Mouse (Mus musculus) MN1 (cell line): Measurements from ENCODE around the gene Tusc1.

Experiments used
- DNase-seq: peaks from one replicate; pipeline ENCODE4 v3.0.0-alpha.2; 2016; ENCODE audit warnings: low spot score

Gene Tusc1

DNA sequence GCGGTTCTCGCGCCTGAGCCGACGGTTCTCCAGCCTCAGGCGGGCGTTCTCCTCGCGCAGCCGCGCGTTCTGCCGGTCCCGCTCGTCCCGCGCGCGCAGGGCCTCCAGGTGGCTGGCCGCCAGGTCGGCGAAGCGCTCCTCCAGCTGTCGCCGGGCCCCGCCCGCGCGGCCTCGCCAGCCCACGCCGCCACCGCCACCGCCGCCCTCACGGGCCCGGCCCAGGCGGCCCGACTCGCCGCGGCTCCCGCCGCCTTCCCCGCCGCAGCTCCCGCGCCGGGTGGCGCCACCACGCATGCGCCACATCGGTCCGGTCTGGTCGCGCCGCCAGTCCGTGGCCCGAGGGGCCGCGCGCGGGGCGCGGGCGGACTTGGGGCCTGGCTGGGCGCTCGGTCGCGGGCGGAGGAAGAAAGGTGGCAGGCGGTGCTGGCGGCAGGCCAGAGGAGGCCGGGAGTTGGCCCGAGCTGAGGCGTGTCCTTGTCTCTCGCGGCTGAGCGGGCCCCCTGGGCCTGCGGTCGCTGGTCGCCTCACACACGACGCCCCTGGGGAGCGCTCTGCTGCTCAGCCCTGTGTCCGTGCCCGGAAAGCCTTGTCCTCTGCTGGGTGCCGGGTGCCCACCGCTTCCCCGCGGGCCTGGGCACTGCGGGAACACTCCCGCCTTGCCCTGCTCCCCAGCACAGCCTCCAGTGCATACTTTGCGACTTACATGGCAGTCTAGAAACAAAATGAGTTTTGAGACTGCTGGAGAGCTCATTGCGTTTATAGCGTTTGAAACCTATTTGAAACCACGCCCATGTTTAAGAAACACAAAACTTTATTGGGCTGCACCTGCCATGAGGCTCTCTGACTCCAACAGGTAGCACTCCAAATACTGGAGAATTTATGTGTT, at the start of gene Tusc1:
Gene Tusc1 (minus strand): TSS at position 394 of the 886 bp plus-strand sequence.
- peak; percentile 49 for DNase-seq

DNA sequence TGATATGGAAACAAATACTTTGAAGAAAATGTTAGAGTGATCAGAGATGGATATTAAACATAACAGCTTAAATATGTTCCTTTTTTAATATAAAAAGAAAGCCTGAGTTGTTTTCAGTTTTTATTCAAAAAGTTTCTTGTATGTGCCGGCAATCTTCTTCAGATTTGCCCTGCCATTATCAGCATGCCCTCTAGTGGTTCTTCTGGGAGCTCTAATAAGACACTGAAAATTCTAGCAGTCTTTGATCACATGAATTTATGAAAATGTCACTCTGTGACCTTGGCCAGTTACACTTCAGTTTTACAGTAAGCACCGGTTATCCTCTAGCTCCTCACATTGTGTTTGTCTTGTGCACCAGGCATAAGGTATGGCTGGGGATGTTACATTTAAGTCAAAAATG, 17.6 kb upstream of the Tusc1 start:
- no peak for DNase-seq

DNA sequence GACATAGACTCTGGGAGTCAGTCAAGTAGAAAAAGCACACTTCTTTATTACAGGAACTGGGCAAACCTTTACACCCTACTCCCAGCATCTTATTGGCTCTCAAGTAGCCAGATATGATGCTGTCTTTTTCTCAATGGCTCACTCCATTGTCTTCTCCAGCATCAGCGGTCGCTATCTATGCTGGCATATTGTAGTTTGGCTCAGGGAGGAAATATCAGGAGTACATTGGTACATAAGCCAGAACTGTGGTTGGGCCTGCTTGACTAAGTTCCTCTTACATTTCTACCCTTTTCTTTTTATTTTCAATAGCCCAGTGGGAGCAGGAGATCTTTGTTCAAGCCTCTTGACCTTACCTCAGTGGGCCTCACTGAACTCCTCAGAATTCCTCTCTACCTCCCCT, 9.0 kb upstream of the Tusc1 start:
- DNase-seq = no peak

DNA sequence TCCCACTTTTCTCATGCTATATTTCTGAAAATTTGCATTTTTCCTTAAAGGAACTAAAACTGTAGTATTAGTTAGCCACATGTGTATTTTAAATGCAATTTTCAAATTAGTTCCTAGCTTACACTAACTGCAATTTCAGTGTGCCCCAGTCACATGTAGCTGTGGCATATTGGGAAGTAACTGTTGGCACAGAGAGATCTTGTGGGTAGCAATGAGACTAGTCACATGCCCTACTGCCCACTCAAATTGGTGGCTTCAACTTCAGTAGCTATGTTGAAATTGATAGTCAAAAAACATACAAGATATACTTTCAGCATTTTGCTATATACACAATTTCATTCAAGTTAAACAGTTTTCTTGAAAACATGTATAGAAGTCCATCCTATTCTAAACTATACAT, 6.3 kb upstream of the Tusc1 start:
- no peak for DNase-seq

DNA sequence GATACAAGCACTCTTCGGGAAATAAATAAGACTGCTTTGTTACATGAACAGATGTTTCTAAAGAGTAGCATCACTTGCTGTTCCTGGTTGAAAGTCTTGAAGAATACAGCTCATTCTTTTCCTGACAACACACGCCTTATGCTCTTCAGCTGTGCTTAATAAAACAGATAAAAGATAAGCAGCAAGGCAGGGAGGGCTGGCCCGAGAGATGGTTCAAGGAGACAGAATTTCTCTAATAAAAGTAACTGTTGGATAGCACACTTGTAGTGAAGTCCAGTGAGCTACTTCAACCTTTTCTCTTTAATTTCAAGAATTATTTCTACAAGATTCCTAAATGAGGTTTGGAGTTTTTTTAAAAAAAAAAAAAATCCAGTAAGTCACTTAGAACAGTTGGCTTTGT, 2.7 kb upstream of the Tusc1 start:
- no peak for DNase-seq

DNA sequence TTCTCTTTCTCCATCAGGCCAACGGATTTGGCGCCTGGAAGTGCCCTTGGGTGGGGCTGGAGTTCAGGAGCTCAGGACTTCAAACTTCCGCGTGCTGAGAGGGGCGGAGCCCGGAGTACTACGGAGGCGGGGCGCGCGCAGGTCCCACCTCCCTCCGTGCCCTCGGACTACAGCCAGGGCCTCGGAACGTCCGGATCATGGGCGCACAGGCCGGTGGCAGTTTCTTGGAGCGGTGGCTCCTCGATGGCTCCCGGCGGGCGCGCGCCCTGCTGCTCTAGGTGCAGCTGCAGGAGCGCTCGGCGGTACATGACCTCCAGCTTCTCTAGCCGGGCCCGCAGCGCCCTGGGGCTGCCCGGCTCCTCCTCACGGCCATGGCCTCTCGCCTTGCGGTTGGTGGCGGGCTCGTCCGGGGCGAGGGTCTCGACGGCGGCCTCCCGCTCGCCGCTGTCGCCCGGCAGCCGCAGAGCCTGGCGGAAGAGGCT, 634 bp downstream of the Tusc1 start:
- DNase-seq = peak; percentile 31

DNA sequence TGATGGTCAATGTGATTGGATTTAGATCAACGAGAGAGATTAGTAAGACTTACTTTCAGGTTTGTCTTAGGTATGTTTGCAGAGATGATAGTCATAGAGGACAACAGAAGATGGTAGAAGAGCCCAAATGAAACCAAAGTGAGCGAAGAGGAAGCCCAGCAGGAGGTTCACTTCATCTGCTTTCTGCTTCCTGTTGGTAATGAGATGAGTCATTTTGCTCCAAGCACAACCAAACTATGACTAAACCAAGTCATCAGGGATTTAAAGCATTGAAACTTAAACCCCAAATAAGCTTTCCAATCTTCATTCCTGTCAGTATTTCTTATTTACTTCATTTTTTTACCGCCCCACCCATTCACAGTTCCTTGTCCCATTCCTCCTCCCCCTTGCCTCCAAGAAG, 27.8 kb downstream of the Tusc1 start:
- no peak for DNase-seq

DNA sequence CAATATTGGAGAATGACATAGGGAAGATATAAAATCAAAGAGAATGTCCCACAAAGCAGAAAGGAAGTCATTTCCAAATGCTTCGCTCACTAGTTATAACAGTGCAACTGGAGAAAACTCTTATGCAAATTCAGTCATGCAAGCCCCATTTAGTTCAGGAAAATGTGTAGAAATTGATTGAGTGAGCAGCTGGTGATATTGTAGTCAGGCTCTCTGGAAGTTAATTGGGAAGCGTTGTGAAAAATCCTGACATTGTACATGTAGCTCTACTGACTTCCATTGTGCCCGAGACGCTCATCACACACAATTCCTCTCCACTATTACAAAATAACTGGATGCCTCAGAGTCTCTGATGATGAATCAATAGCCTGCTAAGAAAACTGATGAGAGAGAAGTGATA, 49.2 kb downstream of the Tusc1 start:
- no peak for DNase-seq
